Mouse (Mus musculus) liver, embryonic 13.5 days (tissue): Measurements from ENCODE around the gene Naaladl1. TPM values are rescaled to one million over a fixed set of nuclear protein-coding genes. Genes with fewer than 3 reads are reported as not detected.
"Not testable (repeated sequence)": the region's sequence is repeated elsewhere in the genome, so short reads cannot be mapped to it uniquely, and the experiment has no call there.

ENCODE experiments used
- ATAC-seq: fragments of 200-750 bp; cut with Nextera tagmentation; 2 replicates; pipeline ENCODE4 v1.8.0; 2017; ENCODE audit warnings: low read depth, mild to moderate bottlenecking, moderate number of reproducible peaks, moderate library complexity
- DNase-seq: peaks from one replicate; pipeline ENCODE4 v3.0.0; 2022
- H3K27ac ChIP-seq: fragments of 300-500 bp; sonication (generic); 2 replicates; pipeline ENCODE4 v1.5.1; 2015; ENCODE audit warnings: moderate library complexity, mild to moderate bottlenecking, inconsistent platforms
- H3K27me3 ChIP-seq: fragments of 300-500 bp; sonication (generic); 2 replicates; pipeline ENCODE4 v1.6.1; 2015; ENCODE audit warnings: mild to moderate bottlenecking, inconsistent platforms
- H3K36me3 ChIP-seq: fragments of 300-500 bp; sonication (generic); 2 replicates; pipeline ENCODE4 v1.6.1; 2015; ENCODE audit warnings: mild to moderate bottlenecking, inconsistent platforms
- H3K4me1 ChIP-seq: fragments of 300-500 bp; sonication (generic); replicated peaks from 2 replicates; pipeline ENCODE4 v1.6.1; 2015; ENCODE audit warnings: inconsistent platforms
- H3K4me2 ChIP-seq: fragments of 300-500 bp; sonication (generic); 2 replicates; pipeline ENCODE4 v1.6.1; 2015; ENCODE audit warnings: inconsistent platforms, mild to moderate bottlenecking, moderate library complexity
- H3K4me3 ChIP-seq: fragments of 300-500 bp; sonication (generic); replicated peaks from 2 replicates; pipeline ENCODE4 v1.5.1; 2015; ENCODE audit warnings: mild to moderate bottlenecking, inconsistent platforms
- H3K9ac ChIP-seq: fragments of 300-500 bp; sonication (generic); 2 replicates; pipeline ENCODE4 v1.6.1; 2015; ENCODE audit warnings: mild to moderate bottlenecking, inconsistent platforms
- H3K9me3 ChIP-seq: fragments of 300-500 bp; sonication (generic); replicated peaks from 2 replicates; pipeline ENCODE4 v1.6.1; 2016; ENCODE audit warnings: inconsistent platforms
- WGBS: fragments of 180-500 bp; shearing (Covaris S2); methylation state at CpG from one replicate; pipeline ENCODE4 v1.1.7; 2015; ENCODE audit not compliant: insufficient replicate concordance; 5-methylcytosine and 5-hydroxymethylcytosine counted together
- polyA plus RNA-seq: library from polyadenylated mRNA; unstranded; fragments of >200 nt; fragmentation: Nextera tagmentation; extraction: Ambion mirVana; gene quantifications from 2 replicates; pipeline ENCODE4 v1.2.1, GENCODE M21; 2015

Gene Naaladl1
- polyA plus RNA-seq, 1 experiment from 2014 or later: 2.2 TPM

DNA sequence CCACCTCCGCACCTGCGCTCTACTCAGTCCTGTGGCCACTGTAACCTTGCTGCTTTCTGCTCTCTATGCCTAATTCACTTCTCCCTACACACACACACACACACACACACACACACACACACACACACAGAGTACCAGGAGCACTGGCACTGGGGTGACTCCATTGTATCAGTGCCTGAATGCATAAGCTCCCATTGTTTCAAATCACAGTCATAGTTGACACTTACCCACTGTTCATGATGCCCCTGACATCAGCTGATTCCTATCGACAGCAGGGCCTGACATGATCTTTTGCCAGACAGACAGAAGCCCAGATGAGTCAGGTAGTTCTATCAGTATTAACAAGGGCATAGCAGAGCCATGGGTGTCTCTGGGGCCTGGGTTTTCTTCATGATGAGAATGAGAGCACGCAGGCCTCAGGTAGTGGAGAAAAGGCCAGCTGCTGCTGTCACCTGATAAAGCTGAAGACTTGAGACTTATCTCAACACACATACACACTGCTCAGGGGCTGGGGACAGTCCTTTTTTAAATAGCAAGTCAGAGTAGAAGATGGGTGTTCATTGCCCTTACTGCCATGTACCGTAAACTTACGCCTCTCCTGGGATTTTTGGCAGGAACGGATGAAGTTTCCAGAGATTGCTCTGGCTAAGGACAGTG, 26.7 kb downstream of the Naaladl1 start:
- H3K4me3 ChIP-seq: peak overlapping the region; percentile 47
- H3K9ac ChIP-seq: peak overlapping the region; percentile 71
- peak overlapping the region; percentile 74 for H3K4me2 ChIP-seq
- WGBS: 52% methylated on average over 7 of the region's 7 CpGs
- H3K27ac ChIP-seq: peak overlapping the region; percentile 97
- DNase-seq (peak; percentile 78), ATAC-seq (peak; percentile 84)
- no peaks in the 10 kb centered on the region for H3K27me3 ChIP-seq
- H3K9me3 ChIP-seq: no peaks in the 10 kb centered on the region
- H3K36me3 ChIP-seq: peaks cover 29% of the 10 kb centered on the region
- peaks cover 68% of the 10 kb centered on the region for H3K4me1 ChIP-seq

DNA sequence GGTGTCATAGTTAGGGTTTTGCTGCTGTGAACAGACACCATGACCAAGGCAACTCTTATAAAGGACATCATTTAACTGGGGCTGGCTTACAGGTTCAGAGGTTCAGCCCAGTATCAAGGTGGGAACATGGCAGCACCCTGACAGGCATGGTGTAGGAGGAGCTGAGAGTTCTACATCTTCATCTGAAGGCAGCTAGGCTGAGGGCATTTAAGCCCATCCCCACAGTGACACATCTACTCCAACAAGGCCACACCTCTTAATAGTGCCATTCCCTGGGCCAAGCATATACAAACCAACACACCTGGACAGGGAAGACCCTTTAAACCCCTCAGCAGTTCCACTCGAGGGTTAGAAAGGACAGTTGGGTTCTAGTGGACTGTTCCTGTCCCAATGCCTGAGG, 27.6 kb downstream of the Naaladl1 start:
- ATAC-seq: peak; percentile 57
- DNase-seq: peak; percentile 33
- H3K4me2 ChIP-seq: peak overlapping the region; percentile 74
- peak overlapping the region; percentile 71 for H3K9ac ChIP-seq
- H3K36me3 ChIP-seq: peaks cover 32% of the 10 kb centered on the region
- WGBS: 29% methylated on average over 1 of the region's 1 CpGs
- H3K27me3 ChIP-seq, H3K9me3 ChIP-seq: not testable (repeated sequence)
- H3K4me1 ChIP-seq: peaks cover 67% of the 10 kb centered on the region
- H3K27ac ChIP-seq: peak overlapping the region; percentile 97
- peak overlapping the region; percentile 47 for H3K4me3 ChIP-seq

GRCm38 (mm10) chr19:6136397-6136796, 30.8 kb downstream of the Naaladl1 start:
- WGBS: 80% methylated on average over 3 of the region's 3 CpGs

DNA sequence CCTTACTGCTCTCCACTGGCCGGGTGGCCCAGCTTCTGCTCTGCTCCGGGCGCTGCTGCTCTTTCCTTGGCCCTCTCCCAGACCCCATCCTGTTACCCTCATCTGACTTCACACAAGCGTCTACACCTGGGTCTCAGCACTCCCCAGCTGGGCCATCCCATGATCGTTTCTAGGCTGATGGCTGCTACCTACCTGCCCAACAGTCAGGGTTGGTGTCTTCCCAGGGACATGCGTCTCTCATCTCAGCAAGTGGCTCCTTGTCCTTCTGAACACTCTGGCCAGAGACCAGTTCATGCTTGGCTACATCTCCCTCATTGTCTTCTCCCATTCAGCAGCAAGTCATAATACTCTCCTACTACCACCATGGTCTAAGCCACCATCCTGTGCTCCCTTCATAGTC, 34.1 kb downstream of the Naaladl1 start:
- H3K4me3 ChIP-seq: peak overlapping the region; percentile 83
- peaks cover 26% of the 10 kb centered on the region for H3K36me3 ChIP-seq
- no peaks in the 10 kb centered on the region for H3K9me3 ChIP-seq
- H3K27ac ChIP-seq: peak overlapping the region; percentile 99
- no peak for DNase-seq
- 85% methylated on average over 6 of the region's 6 CpGs for WGBS
- H3K4me2 ChIP-seq: peak overlapping the region; percentile 98
- peak overlapping the region; percentile 90 for H3K9ac ChIP-seq
- peaks cover 31% of the 10 kb centered on the region for H3K4me1 ChIP-seq
- no peaks in the 10 kb centered on the region for H3K27me3 ChIP-seq
- no peak for ATAC-seq

More at GRCm38 (mm10) chr19:6136397-6136796, 30.8 kb downstream of the Naaladl1 start:
- no peak for DNase-seq
- Histone ChIP-seq H3K4me2 (no peak overlapping the region), H3K27me3 (no peaks in the 10 kb centered on the region), H3K27ac (no peak overlapping the region), H3K9ac (no peak overlapping the region; the same call in 1 of the 2 replicates), H3K36me3 (peaks cover 32% of the 10 kb centered on the region), H3K4me1 (peaks cover 56% of the 10 kb centered on the region), H3K4me3 (no peak overlapping the region), H3K9me3 (no peaks in the 10 kb centered on the region)
- ATAC-seq: no peak

DNA sequence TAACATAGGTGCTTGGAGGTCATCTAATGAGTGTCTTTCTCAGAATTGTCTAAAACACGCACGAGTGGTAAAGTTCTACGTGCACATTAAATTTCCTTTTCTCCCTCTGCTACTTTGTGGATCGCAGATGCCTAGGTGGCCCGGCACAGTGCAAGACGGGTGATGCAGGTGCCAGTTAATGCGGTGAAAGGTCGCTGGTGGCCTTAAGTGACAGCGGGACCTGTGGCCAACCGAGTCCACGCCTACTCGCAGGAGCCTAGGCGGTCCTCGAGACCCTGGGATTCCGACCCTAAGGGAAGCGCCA, 34.7 kb downstream of the Naaladl1 start:
- Histone ChIP-seq H3K27ac (peak overlapping the region; percentile 99), H3K4me3 (peak overlapping the region; percentile 83), H3K36me3 (peaks cover 21% of the 10 kb centered on the region), H3K27me3 (no peaks in the 10 kb centered on the region), H3K9ac (peak overlapping the region; percentile 90), H3K4me2 (peak overlapping the region; percentile 98), H3K9me3 (no peaks in the 10 kb centered on the region), H3K4me1 (peaks cover 28% of the 10 kb centered on the region)
- WGBS: 6% methylated on average over 16 of the region's 16 CpGs
- peak; percentile 53; the same call in 1 of the 2 replicates for ATAC-seq
- no peak for DNase-seq

- Histone ChIP-seq H3K4me3 (peak within 1 kb of the TSS; percentile 83), H3K4me1 (peaks cover 28% of the 10 kb centered on the region), H3K27ac (peak within 1 kb of the TSS; percentile 99), H3K27me3 (no peaks in the 10 kb centered on the region), H3K36me3 (peaks cover 16% of the 10 kb centered on the region), H3K9ac (peak within 1 kb of the TSS; percentile 90), H3K4me2 (peak within 1 kb of the TSS; percentile 98), H3K9me3 (no peaks in the 10 kb centered on the region)
- DNase-seq: peak; percentile 91
- ATAC-seq: peak; percentile 87
- under 1% methylated on average over 59 of the region's 68 CpGs for WGBS
Observed at GRCm38 (mm10) chr19:6140678-6141393, 35.3 kb downstream of the Naaladl1 start, which contains the start of gene Batf2. Batf2 (plus strand) TSS chr19:6140983.

GRCm38 (mm10) chr19:6141394-6141749, 35.8 kb downstream of the Naaladl1 start, which contains the start of gene Arl2:
Arl2 (minus strand) TSS chr19:6141548.
- Histone ChIP-seq H3K4me2 (peak within 1 kb of the TSS; percentile 98), H3K27ac (peak within 1 kb of the TSS; percentile 99), H3K36me3 (peaks cover 11% of the 10 kb centered on the region), H3K4me3 (peak within 1 kb of the TSS; percentile 83), H3K9me3 (no peaks in the 10 kb centered on the region), H3K9ac (peak within 1 kb of the TSS; percentile 90), H3K4me1 (peaks cover 26% of the 10 kb centered on the region), H3K27me3 (no peaks in the 10 kb centered on the region)
- DNase-seq (peak; percentile 81), ATAC-seq (peak; percentile 76)
- under 1% methylated on average over 15 of the region's 15 CpGs for WGBS

DNA sequence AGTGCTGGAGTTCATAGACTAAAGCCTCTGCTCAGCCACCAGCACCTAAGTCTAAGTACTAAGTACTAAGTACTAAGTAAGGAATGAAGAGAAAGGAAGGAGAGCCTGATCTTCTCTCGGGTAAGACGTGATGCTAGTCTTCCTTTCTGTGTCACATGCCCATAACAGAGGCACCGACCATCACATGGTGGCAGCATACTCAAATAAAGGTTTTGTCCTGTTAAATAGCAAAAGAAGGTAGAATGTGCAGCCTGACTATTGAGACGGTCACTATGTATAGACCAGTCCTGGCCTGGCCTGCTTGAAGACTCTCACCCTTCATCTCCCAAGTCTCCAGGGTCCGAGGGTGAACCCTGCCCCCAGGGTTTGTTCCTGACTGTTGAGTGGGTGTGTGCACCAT, 39.3 kb downstream of the Naaladl1 start:
- no peak for ATAC-seq
- peaks cover 15% of the 10 kb centered on the region for H3K4me1 ChIP-seq
- no peaks in the 10 kb centered on the region for H3K9me3 ChIP-seq
- no peak overlapping the region for H3K27ac ChIP-seq
- H3K4me2 ChIP-seq: no peak overlapping the region
- DNase-seq: no peak
- WGBS: 65% methylated on average over 5 of the region's 5 CpGs
- 0 out of 2 replicates have a peak, but pooled peaks cover 2% of the 10 kb centered on the region for H3K27me3 ChIP-seq
- H3K4me3 ChIP-seq: no peak overlapping the region
- H3K36me3 ChIP-seq: no peaks in the 10 kb centered on the region
- no peak overlapping the region for H3K9ac ChIP-seq

DNA sequence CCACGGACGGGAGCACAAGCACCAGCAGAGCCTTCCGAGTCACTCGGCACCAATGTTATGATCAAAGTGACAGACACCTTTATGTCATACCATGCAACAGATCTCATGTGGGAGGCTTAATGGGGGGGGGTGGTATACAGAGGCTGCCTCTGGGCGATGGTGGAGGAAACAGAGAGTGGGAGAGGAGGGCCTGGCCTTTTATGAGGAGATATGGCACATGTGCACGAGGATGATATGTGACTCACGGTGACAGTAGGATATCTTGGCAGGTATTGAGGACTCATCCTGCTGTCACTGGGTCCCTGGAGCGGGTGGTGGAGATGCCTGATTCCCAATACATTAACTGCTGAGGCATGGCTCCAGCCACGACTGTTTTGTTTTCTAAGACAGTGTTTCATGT, 49.6 kb downstream of the Naaladl1 start:
- ATAC-seq (peak; percentile 68), DNase-seq (no peak)
- no peaks in the 10 kb centered on the region for H3K36me3 ChIP-seq
- no peak overlapping the region for H3K27ac ChIP-seq
- 60% methylated on average over 9 of the region's 9 CpGs for WGBS
- no peak overlapping the region for H3K4me2 ChIP-seq
- H3K9me3 ChIP-seq: no peaks in the 10 kb centered on the region
- peaks cover 4% of the 10 kb centered on the region; the same call in 1 of the 2 replicates for H3K27me3 ChIP-seq
- no peak overlapping the region for H3K9ac ChIP-seq
- H3K4me1 ChIP-seq: peaks cover 11% of the 10 kb centered on the region; the same call in 1 of the 2 replicates
- no peak overlapping the region for H3K4me3 ChIP-seq

- H3K27ac ChIP-seq: no peak overlapping the region
- H3K4me3 ChIP-seq: no peak overlapping the region
- no peak for ATAC-seq
- no peak overlapping the region for H3K4me2 ChIP-seq
- H3K27me3 ChIP-seq: peaks cover 4% of the 10 kb centered on the region; the same call in 1 of the 2 replicates
- peaks cover 11% of the 10 kb centered on the region; the same call in 1 of the 2 replicates for H3K4me1 ChIP-seq
- no peak overlapping the region for H3K9ac ChIP-seq
- DNase-seq: no peak
- H3K9me3 ChIP-seq: no peaks in the 10 kb centered on the region
- H3K36me3 ChIP-seq: no peaks in the 10 kb centered on the region
- 60% methylated on average over 8 of the region's 8 CpGs for WGBS
Observed at GRCm38 (mm10) chr19:6156372-6156771, 50.8 kb downstream of the Naaladl1 start.

GRCm38 (mm10) chr19:6157220-6157619, 51.6 kb downstream of the Naaladl1 start:
- Histone ChIP-seq H3K9ac (no peak overlapping the region), H3K36me3 (no peaks in the 10 kb centered on the region), H3K4me2 (no peak overlapping the region), H3K27ac (no peak overlapping the region), H3K4me1 (peaks cover 11% of the 10 kb centered on the region; the same call in 1 of the 2 replicates), H3K27me3 (peaks cover 10% of the 10 kb centered on the region; the same call in 1 of the 2 replicates), H3K4me3 (no peak overlapping the region), H3K9me3 (no peaks in the 10 kb centered on the region)
- WGBS: 28% methylated on average over 6 of the region's 6 CpGs
- DNase-seq: no peak
- ATAC-seq: no peak
